Mouse (Mus musculus): ENCODE data around the gene Atad5. TPM values are rescaled to one million over a fixed set of nuclear protein-coding genes. Genes with fewer than 3 reads are reported as not detected.

Atad5 gene
- polyA plus RNA-seq, 1 experiment, result not detected

DNA sequence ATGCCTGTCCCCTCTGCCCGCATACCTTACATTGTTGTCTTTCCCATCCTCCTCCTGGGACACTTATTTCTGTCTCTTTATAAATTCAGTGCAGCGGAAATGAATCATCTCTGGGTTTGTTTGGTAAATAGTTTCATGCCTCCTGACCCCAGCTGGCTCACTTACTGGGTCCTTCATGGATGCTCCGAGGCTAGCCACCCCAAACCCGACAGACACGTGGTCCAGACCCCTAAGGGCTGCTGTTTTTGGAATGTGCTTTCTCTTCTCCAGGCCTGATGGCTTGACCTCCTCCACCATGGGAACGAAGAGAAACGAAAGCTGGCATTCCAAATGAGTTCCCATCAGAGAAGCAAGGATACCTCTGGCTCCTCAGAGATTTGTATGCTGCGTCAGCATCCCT lies 63.2 kb downstream of the Atad5 start:
- WGBS, result 81% methylated on average over 8 of the region's 8 CpGs
- TF ChIP-seq POLR2A (IDR thresholded peaks at IDR 0.05; ENCODE audit: insufficient read depth, low read depth, low read length), result no peak
- TF ChIP-seq CTCF (IDR thresholded peaks at IDR 0.05; ENCODE audit: insufficient read depth, low read depth, low read length), result no peak
- Histone ChIP-seq H3K4me1 (ENCODE audit: control insufficient read depth, insufficient read depth, low read length) (peaks cover 8% of the 10 kb centered on the region; the same call in 1 of the 2 replicates), H3K27ac (ENCODE audit: insufficient read depth, low read depth, low read length) (no peak overlapping the region), H3K4me3 (ENCODE audit: insufficient read depth, low read depth, low read length) (no peak overlapping the region)

DNA sequence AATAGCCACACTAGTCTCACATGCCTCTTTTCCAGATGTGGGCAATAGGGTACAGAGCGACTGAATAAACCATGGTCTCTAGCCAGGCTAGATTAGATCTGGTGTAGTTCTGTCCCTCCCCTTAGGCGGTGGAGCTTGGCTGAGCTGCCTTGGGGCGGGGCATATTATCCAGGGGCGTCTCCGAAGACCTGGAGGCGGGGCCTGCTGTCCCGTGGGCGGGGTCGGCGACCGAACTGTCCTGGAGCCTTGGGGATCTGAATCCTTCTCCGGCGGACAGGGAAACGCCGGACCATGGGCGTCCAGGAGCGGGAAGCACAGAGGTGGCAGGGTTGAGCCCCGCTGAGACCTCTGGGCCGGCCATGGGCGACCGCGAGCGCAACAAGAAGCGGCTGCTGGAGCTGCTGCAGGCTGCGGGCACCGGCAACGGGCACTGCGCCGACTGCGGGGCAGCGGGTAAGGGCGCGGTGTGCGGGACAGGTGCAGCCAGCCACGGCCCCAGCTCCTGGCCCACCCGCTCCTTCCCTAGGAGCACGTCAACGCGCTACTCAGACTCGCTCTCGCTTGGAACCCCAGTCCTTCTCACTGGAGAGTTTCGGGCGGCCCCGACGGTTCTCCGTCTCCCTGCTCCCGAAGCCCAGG lies 64.8 kb downstream of the Atad5 start, which contains the start of gene Adap2:
Gene Adap2, plus strand, starts transcription at position 249 of the 639 bp plus-strand sequence.
- Histone ChIP-seq H3K27ac (ENCODE audit: insufficient read depth, low read depth, low read length) (no peak within 1 kb of the TSS), H3K4me3 (ENCODE audit: insufficient read depth, low read depth, low read length) (peak within 1 kb of the TSS; percentile 46), H3K4me1 (ENCODE audit: control insufficient read depth, insufficient read depth, low read length) (peaks cover 8% of the 10 kb centered on the region; the same call in 1 of the 2 replicates)
- 2% methylated on average over 47 of the region's 47 CpGs for WGBS
- TF ChIP-seq POLR2A (IDR thresholded peaks at IDR 0.05; ENCODE audit: insufficient read depth, low read depth, low read length) (0 out of 2 replicates have a peak, but pooled peaks have one; percentile 32), CTCF (IDR thresholded peaks at IDR 0.05; ENCODE audit: insufficient read depth, low read depth, low read length) (no peak)

GRCm38 (mm10) chr11:80154501-80154900 lies 65.3 kb downstream of the Atad5 start:
- H3K4me3 ChIP-seq (ENCODE audit: insufficient read depth, low read depth, low read length), result peak overlapping the region; percentile 46
- no peak for TF ChIP-seq POLR2A (IDR thresholded peaks at IDR 0.05; ENCODE audit: insufficient read depth, low read depth, low read length)
- no peak for TF ChIP-seq CTCF (IDR thresholded peaks at IDR 0.05; ENCODE audit: insufficient read depth, low read depth, low read length)
- WGBS, result 30% methylated on average over 25 of the region's 25 CpGs
- peaks cover 8% of the 10 kb centered on the region; the same call in 1 of the 2 replicates for H3K4me1 ChIP-seq (ENCODE audit: control insufficient read depth, insufficient read depth, low read length)
- no peak overlapping the region for H3K27ac ChIP-seq (ENCODE audit: insufficient read depth, low read depth, low read length)

DNA sequence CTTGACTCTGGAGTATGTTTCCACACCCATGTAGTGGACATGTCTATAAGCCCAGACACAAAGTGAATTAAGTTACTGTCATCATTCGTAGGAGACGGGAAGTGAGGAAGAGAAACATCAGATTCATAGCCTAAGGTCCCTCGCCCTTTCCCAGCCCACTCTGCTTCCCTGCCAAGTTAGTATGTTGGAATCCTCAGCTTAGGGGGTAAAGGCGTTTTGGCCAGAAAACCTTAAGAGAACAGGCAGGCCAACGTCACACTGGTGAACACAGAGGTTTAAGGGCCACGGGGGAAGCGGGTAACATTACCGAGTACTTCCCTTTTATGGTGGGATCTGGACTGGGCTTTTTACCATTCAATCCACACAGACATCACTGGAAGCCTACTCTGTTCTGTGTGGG lies 66.3 kb downstream of the Atad5 start:
- no peak overlapping the region for H3K4me3 ChIP-seq (ENCODE audit: insufficient read depth, low read depth, low read length)
- TF ChIP-seq POLR2A (IDR thresholded peaks at IDR 0.05; ENCODE audit: insufficient read depth, low read depth, low read length) (no peak), CTCF (IDR thresholded peaks at IDR 0.05; ENCODE audit: insufficient read depth, low read depth, low read length) (no peak)
- peaks cover 8% of the 10 kb centered on the region; the same call in 1 of the 2 replicates for H3K4me1 ChIP-seq (ENCODE audit: control insufficient read depth, insufficient read depth, low read length)
- WGBS, result 86% methylated on average over 8 of the region's 8 CpGs
- H3K27ac ChIP-seq (ENCODE audit: insufficient read depth, low read depth, low read length), result no peak overlapping the region

DNA sequence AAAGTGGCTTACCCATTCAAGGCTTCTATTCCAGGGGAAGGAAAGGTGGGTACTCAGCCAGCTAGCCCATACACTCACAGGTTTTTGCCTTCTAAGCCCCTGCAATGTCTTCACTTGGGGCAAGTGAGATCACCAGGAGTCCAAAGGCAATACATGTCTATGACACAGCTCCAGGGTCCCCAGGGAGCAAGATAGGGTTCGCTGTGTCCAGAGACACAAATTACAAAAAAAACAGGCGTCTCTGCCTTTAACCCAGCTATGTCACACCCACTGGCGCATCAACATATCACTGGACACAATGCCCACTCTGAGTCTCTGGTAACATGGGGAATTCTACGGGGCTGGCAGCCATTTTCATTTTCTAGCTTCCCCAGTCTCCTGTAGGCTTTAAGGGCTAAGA lies 66.8 kb downstream of the Atad5 start:
- 93% methylated on average over 4 of the region's 4 CpGs for WGBS
- no peak overlapping the region for H3K4me3 ChIP-seq (ENCODE audit: insufficient read depth, low read depth, low read length)
- H3K27ac ChIP-seq (ENCODE audit: insufficient read depth, low read depth, low read length), result no peak overlapping the region
- TF ChIP-seq POLR2A (IDR thresholded peaks at IDR 0.05; ENCODE audit: insufficient read depth, low read depth, low read length) (no peak), CTCF (IDR thresholded peaks at IDR 0.05; ENCODE audit: insufficient read depth, low read depth, low read length) (no peak)
- H3K4me1 ChIP-seq (ENCODE audit: control insufficient read depth, insufficient read depth, low read length), result peaks cover 8% of the 10 kb centered on the region; the same call in 1 of the 2 replicates

- TF ChIP-seq CTCF (IDR thresholded peaks at IDR 0.05; ENCODE audit: insufficient read depth, low read depth, low read length), result no peak
- peaks cover 8% of the 10 kb centered on the region; the same call in 1 of the 2 replicates for H3K4me1 ChIP-seq (ENCODE audit: control insufficient read depth, insufficient read depth, low read length)
- 82% methylated on average over 4 of the region's 4 CpGs for WGBS
- H3K27ac ChIP-seq (ENCODE audit: insufficient read depth, low read depth, low read length), result no peak overlapping the region
- no peak overlapping the region for H3K4me3 ChIP-seq (ENCODE audit: insufficient read depth, low read depth, low read length)
These were observed 67.6 kb downstream of the Atad5 start for GRCm38 (mm10) chr11:80156841-80157240.

DNA sequence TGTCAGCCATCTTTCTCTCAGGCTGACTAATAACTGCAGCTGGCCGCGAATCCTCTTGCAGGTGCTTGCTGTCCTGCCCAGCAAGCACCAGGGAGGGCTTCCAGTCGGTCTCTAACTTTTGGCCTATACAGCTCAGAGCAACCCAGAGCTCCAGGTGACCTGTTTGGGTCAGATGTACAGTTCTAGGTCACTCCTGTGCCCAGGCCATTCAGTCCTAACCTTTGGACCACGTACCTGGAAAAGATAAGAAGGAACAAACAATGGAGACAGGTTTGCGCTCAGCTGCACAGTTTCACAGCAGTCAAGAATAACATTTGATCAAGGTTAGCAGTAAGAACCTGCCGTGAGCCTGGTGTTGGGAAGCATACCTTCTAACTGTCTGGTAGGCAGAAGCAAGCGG lies 69.8 kb downstream of the Atad5 start:
- TF ChIP-seq POLR2A (IDR thresholded peaks at IDR 0.05; ENCODE audit: insufficient read depth, low read depth, low read length) (no peak), CTCF (IDR thresholded peaks at IDR 0.05; ENCODE audit: insufficient read depth, low read depth, low read length) (no peak)
- no peak overlapping the region for H3K4me3 ChIP-seq (ENCODE audit: insufficient read depth, low read depth, low read length)
- peaks cover 5% of the 10 kb centered on the region; the same call in 1 of the 2 replicates for H3K4me1 ChIP-seq (ENCODE audit: control insufficient read depth, insufficient read depth, low read length)
- H3K27ac ChIP-seq (ENCODE audit: insufficient read depth, low read depth, low read length), result no peak overlapping the region
- 86% methylated on average over 7 of the region's 7 CpGs for WGBS

- Histone ChIP-seq H3K4me3 (ENCODE audit: insufficient read depth, low read depth, low read length) (no peak overlapping the region), H3K4me1 (ENCODE audit: control insufficient read depth, insufficient read depth, low read length) (no peaks in the 10 kb centered on the region), H3K27ac (ENCODE audit: insufficient read depth, low read depth, low read length) (no peak overlapping the region)
- no peak for TF ChIP-seq POLR2A (IDR thresholded peaks at IDR 0.05; ENCODE audit: insufficient read depth, low read depth, low read length)
- no peak for TF ChIP-seq CTCF (IDR thresholded peaks at IDR 0.05; ENCODE audit: insufficient read depth, low read depth, low read length)
- 92% methylated on average over 4 of the region's 4 CpGs for WGBS
These were observed 71.8 kb downstream of the Atad5 start for GRCm38 (mm10) chr11:80161041-80161440.

GRCm38 (mm10) chr11:80163362-80164116 lies 74.3 kb downstream of the Atad5 start:
- WGBS, result 74% methylated on average over 7 of the region's 7 CpGs
- no peak overlapping the region for H3K27ac ChIP-seq (ENCODE audit: insufficient read depth, low read depth, low read length)
- no peak for TF ChIP-seq CTCF (IDR thresholded peaks at IDR 0.05; ENCODE audit: insufficient read depth, low read depth, low read length)
- TF ChIP-seq POLR2A (IDR thresholded peaks at IDR 0.05; ENCODE audit: insufficient read depth, low read depth, low read length), result no peak
- no peaks in the 10 kb centered on the region for H3K4me1 ChIP-seq (ENCODE audit: control insufficient read depth, insufficient read depth, low read length)
- H3K4me3 ChIP-seq (ENCODE audit: insufficient read depth, low read depth, low read length), result no peak overlapping the region

Data from olfactory bulb, adult 2 months (tissue).